Mouse (Mus musculus) adrenal gland, adult 18-20 months (tissue): Measurements from ENCODE around the gene Serpinb6b. TPM values are rescaled to one million over a fixed set of nuclear protein-coding genes. Genes with fewer than 3 reads are reported as not detected.
"Not testable (repeated sequence)": the region's sequence is repeated elsewhere in the genome, so short reads cannot be mapped to it uniquely, and the experiment has no call there.

Experiments
- DNase-seq, 2 experiments: peaks; one replicate each; pipeline ENCODE4 v3.0.0; 2021 to 2022; ENCODE audit warnings: low spot score in 2 of 2
- long read RNA-seq, 2 experiments: library from polyadenylated mRNA; stranded (forward); transcript quantifications; one replicate each; pipeline ENCODE4 v2.0.0; 2021
- total RNA-seq, 2 experiments: library from RNA; stranded (reverse); gene quantifications; 1 replicate in 1 of 2; 2 replicates in 1 of 2; pipeline ENCODE4 v1.2.3; 2021

The Serpinb6b gene
- total RNA-seq, result 10 to 100 TPM in 1 of 2 experiments, 1 to 10 TPM in 1; 9.1 to 23.9 TPM
- long read RNA-seq, experiment 1, partial matches to known transcripts, result 0 of 4 reads
- long read RNA-seq, experiment 1, other reads (novel, unspliced or antisense), result 0 of 4 reads
- long read RNA-seq, experiment 2, transcript Serpinb6b-202 (7 exons, 2,193 nt), result major isoform, 65 of 71 reads
- long read RNA-seq, experiment 2, partial matches to known transcripts, result 1 of 71 reads
- long read RNA-seq, experiment 2, other reads (novel, unspliced or antisense), result 4 of 71 reads

- DNase-seq, result peak in 1 of 2 experiments; percentile 58
These were observed at the start of gene Serpinb6b for GRCm38 (mm10) chr13:32964989-32965811. Serpinb6b (plus strand) TSS chr13:32965209.

- no peak for DNase-seq
These were observed 42.4 kb upstream of the Serpinb6b start for GRCm38 (mm10) chr13:32922622-32923021.

- no peak for DNase-seq
These were observed 40.2 kb upstream of the Serpinb6b start for GRCm38 (mm10) chr13:32924578-32925360.

GRCm38 (mm10) chr13:32926661-32927060 is 38.3 kb upstream of the Serpinb6b start:
- no peak for DNase-seq

GRCm38 (mm10) chr13:32927241-32927640 is 37.8 kb upstream of the Serpinb6b start:
- DNase-seq, result no peak

- DNase-seq, result no peak
These were observed 35.8 kb upstream of the Serpinb6b start for GRCm38 (mm10) chr13:32929107-32929750.

GRCm38 (mm10) chr13:32934706-32935381 is 30.2 kb upstream of the Serpinb6b start:
- DNase-seq, result no peak

GRCm38 (mm10) chr13:32938275-32938674 is 26.7 kb upstream of the Serpinb6b start:
- DNase-seq, result not testable (repeated sequence)

- not testable (repeated sequence) for DNase-seq
These were observed 25.8 kb upstream of the Serpinb6b start for GRCm38 (mm10) chr13:32939191-32939590.

- DNase-seq, result no peak
These were observed 8.5 kb upstream of the Serpinb6b start for GRCm38 (mm10) chr13:32956537-32956936.

GRCm38 (mm10) chr13:32957917-32958316 is 7.1 kb upstream of the Serpinb6b start:
- DNase-seq, result no peak

- DNase-seq, result not testable (repeated sequence)
These were observed 6.5 kb upstream of the Serpinb6b start for GRCm38 (mm10) chr13:32958521-32958920.

GRCm38 (mm10) chr13:32963990-32964753 is 837 bp upstream of the Serpinb6b start:
- no peak for DNase-seq

GRCm38 (mm10) chr13:32966116-32966515 is 1.1 kb downstream of the Serpinb6b start:
- DNase-seq, result no peak

GRCm38 (mm10) chr13:32967233-32967632 is 2.2 kb downstream of the Serpinb6b start:
- no peak for DNase-seq

- DNase-seq, result no peak
These were observed 3.5 kb downstream of the Serpinb6b start for GRCm38 (mm10) chr13:32968353-32968984.

GRCm38 (mm10) chr13:32968996-32969640 is 4.1 kb downstream of the Serpinb6b start:
- DNase-seq, result no peak

- DNase-seq, result no peak
These were observed 4.6 kb downstream of the Serpinb6b start for GRCm38 (mm10) chr13:32969641-32970040.

GRCm38 (mm10) chr13:32970776-32971175 is 5.8 kb downstream of the Serpinb6b start:
- DNase-seq, result no peak
